Comparison of ENCODE assay signal across 15 mouse cellular contexts in the genomic region with DNA sequence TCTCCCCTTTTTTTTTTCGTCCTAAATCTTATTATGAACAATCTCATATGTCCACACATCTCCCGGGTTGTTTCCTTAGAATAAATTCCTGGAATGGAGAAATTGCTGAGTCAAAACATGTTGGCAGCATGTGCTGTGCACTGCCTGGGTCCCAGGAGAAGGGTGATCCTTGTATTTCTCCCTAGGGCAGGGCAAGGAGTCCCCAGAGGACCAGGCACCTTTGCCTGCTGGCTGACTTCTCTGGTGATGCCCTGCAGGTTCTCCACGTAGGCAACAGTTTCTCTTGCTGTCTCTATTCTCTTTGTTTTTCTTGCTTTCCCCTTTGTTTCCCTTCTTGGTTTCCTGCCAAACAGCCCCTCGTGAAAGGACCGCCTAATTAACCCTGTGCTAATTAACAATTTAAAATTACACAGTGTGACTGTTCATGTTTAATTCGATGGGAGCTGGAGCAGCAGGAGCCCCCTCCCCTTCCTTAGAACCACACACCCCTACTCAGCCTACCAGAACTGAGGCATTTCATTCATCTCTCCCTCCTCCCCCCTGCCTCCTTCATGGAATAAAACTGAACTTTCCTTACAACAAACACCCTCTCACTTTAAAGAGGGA.
DNase-seq lines count a peak whose midpoint lies in the region; ATAC-seq and TF ChIP-seq lines count a peak whose summit lies in the region.
"Had no signal": no experiment of that assay in that cellular context is flagged by ENCODE, and none has a peak within 500 bp of the region (broad histone marks: within the 10 kb centered on the region; RNA-seq: fewer than 3 reads in every experiment).

No protein-coding gene starts in this region.

- H3K4me2 ChIP-seq in embryonic facial prominence, embryonic 11.5 days (ENCODE audit: low read depth, low read length) = no peak overlapping the region
- H3K4me2 ChIP-seq in forebrain, embryonic 13.5 days = peak overlapping the region; percentile 50
- peak overlapping the region; percentile 21 for H3K4me2 ChIP-seq in hindbrain, embryonic 16.5 days (ENCODE audit: low read length)
- H3K4me2 ChIP-seq in neural tube, embryonic 13.5 days = peak overlapping the region; percentile 20; the same call in 1 of the 2 replicates
- H3K4me2 ChIP-seq: embryonic facial prominence, embryonic 15.5 days had no signal

- intact Hi-C loops in heart, adult 2 months (cut with DNase I) = loop anchor here (5.0 kb wide), 2 partner anchors 64 to 109 kb away; no protein-coding TSS in a partner anchor

- H3K9me3 ChIP-seq in embryonic facial prominence, embryonic 11.5 days (replicated peaks; ENCODE audit: control insufficient read depth, low read length) = peaks cover 4% of the 10 kb centered on the region; the same call in 1 of the 2 replicates
- peaks cover 15% of the 10 kb centered on the region for H3K9me3 ChIP-seq in embryonic facial prominence, embryonic 10.5 days
- peaks cover 14% of the 10 kb centered on the region for H3K9me3 ChIP-seq in forebrain, embryonic 13.5 days (replicated peaks)
- H3K9me3 ChIP-seq in hindbrain, embryonic 16.5 days (ENCODE audit: control insufficient read depth, low read length) = peaks cover 7% of the 10 kb centered on the region
- peaks cover 12% of the 10 kb centered on the region; the same call in 1 of the 2 replicates for H3K9me3 ChIP-seq in neural tube, embryonic 13.5 days

- no peak for TF ChIP-seq POLR2A in heart, adult 2 months (IDR thresholded peaks at IDR 0.05; ENCODE audit: insufficient read depth, low read depth, low read length)

- no peak for ATAC-seq in embryonic facial prominence, embryonic 11.5 days (replicated peaks; ENCODE audit: insufficient number of reproducible peaks, low FRiP score, low TSS enrichment, low read depth)
- ATAC-seq in forebrain, embryonic 13.5 days = peak; percentile 93
- ATAC-seq in hindbrain, embryonic 16.5 days = peak; percentile 70; the same call in 1 of the 2 replicates
- peak; percentile 68 for ATAC-seq in neural tube, embryonic 13.5 days (ENCODE audit: low read depth)
- ATAC-seq: liver, postnatal 0 days had no signal

- H3K27ac ChIP-seq in embryonic facial prominence, embryonic 11.5 days (replicated peaks; ENCODE audit: low read depth, low read length) = no peak overlapping the region
- H3K27ac ChIP-seq in embryonic facial prominence, embryonic 10.5 days (replicated peaks) = no peak overlapping the region
- H3K27ac ChIP-seq in forebrain, embryonic 13.5 days = peak overlapping the region; percentile 60
- H3K27ac ChIP-seq in hindbrain, embryonic 16.5 days (ENCODE audit: low read depth, low read length) = 0 out of 2 replicates have a peak overlapping the region, but pooled peaks have one; percentile 12
- H3K27ac ChIP-seq in neural tube, embryonic 13.5 days (replicated peaks) = peak overlapping the region; percentile 42; the same call in 1 of the 2 replicates
- H3K27ac ChIP-seq in heart, adult 2 months = no peak overlapping the region
- H3K27ac ChIP-seq: embryonic facial prominence, embryonic 15.5 days had no signal

- H3K4me1 ChIP-seq in embryonic facial prominence, embryonic 11.5 days (ENCODE audit: control insufficient read depth, insufficient read depth, low read length) = peaks cover 7% of the 10 kb centered on the region
- H3K4me1 ChIP-seq in embryonic facial prominence, embryonic 10.5 days = peaks cover 59% of the 10 kb centered on the region
- H3K4me1 ChIP-seq in forebrain, embryonic 13.5 days = peaks cover 39% of the 10 kb centered on the region
- peaks cover 22% of the 10 kb centered on the region for H3K4me1 ChIP-seq in hindbrain, embryonic 16.5 days (ENCODE audit: control insufficient read depth, insufficient read depth, low read depth, low read length)
- peaks cover 48% of the 10 kb centered on the region for H3K4me1 ChIP-seq in neural tube, embryonic 13.5 days (replicated peaks)
- peaks cover 2% of the 10 kb centered on the region; the same call in 1 of the 2 replicates for H3K4me1 ChIP-seq in heart, adult 2 months (ENCODE audit: control insufficient read depth, insufficient read depth, low read length)

- H3K27me3 ChIP-seq in embryonic facial prominence, embryonic 11.5 days (ENCODE audit: control insufficient read depth, insufficient read depth, low read length) = no peaks in the 10 kb centered on the region
- no peaks in the 10 kb centered on the region for H3K27me3 ChIP-seq in embryonic facial prominence, embryonic 10.5 days (replicated peaks; ENCODE audit: low read depth, poor library complexity, severe bottlenecking)
- peaks cover 69% of the 10 kb centered on the region for H3K27me3 ChIP-seq in forebrain, embryonic 13.5 days
- peaks cover 15% of the 10 kb centered on the region for H3K27me3 ChIP-seq in hindbrain, embryonic 16.5 days (replicated peaks; ENCODE audit: control insufficient read depth, insufficient read depth, low read length)
- peaks cover 39% of the 10 kb centered on the region for H3K27me3 ChIP-seq in neural tube, embryonic 13.5 days
- no peaks in the 10 kb centered on the region for H3K27me3 ChIP-seq in heart, adult 2 months (ENCODE audit: control insufficient read depth, insufficient read depth, low read length)
- H3K27me3 ChIP-seq: embryonic facial prominence, embryonic 15.5 days had no signal

- H3K9ac ChIP-seq in embryonic facial prominence, embryonic 11.5 days (replicated peaks; ENCODE audit: low read length) = no peak overlapping the region
- no peak overlapping the region for H3K9ac ChIP-seq in forebrain, embryonic 13.5 days
- 0 out of 2 replicates have a peak overlapping the region, but pooled peaks have one; percentile 23 for H3K9ac ChIP-seq in hindbrain, embryonic 16.5 days (ENCODE audit: low read depth, low read length)
- H3K9ac ChIP-seq in neural tube, embryonic 13.5 days = no peak overlapping the region
- no peak overlapping the region for H3K9ac ChIP-seq in heart, adult 2 months (ENCODE audit: low read depth, low read length)
- H3K9ac ChIP-seq: embryonic facial prominence, embryonic 15.5 days; liver, postnatal 0 days had no signal

- H3K79me2 ChIP-seq in heart, adult 2 months (replicated peaks; ENCODE audit: control insufficient read depth, insufficient read depth, low read length) = peaks cover 2% of the 10 kb centered on the region; the same call in 1 of the 2 replicates

- no peak overlapping the region for H3K4me3 ChIP-seq in embryonic facial prominence, embryonic 11.5 days (ENCODE audit: low read depth, low read length)
- H3K4me3 ChIP-seq in embryonic facial prominence, embryonic 10.5 days = no peak overlapping the region
- no peak overlapping the region for H3K4me3 ChIP-seq in forebrain, embryonic 13.5 days
- no peak overlapping the region for H3K4me3 ChIP-seq in hindbrain, embryonic 16.5 days (ENCODE audit: low read length)
- no peak overlapping the region for H3K4me3 ChIP-seq in neural tube, embryonic 13.5 days
- no peak overlapping the region for H3K4me3 ChIP-seq in heart, adult 2 months
- H3K4me3 ChIP-seq: embryonic facial prominence, embryonic 15.5 days had no signal

- no peak for TF ChIP-seq CTCF in heart, adult 2 months (IDR thresholded peaks at IDR 0.05)

- 25% methylated on average over 6 of the region's 6 CpGs for WGBS in embryonic facial prominence, embryonic 11.5 days
- 23% methylated on average over 6 of the region's 6 CpGs for WGBS in embryonic facial prominence, embryonic 10.5 days
- 12% methylated on average over 6 of the region's 6 CpGs for WGBS in forebrain, embryonic 13.5 days
- 17% methylated on average over 6 of the region's 6 CpGs for WGBS in hindbrain, embryonic 16.5 days
- WGBS in neural tube, embryonic 13.5 days = 19% methylated on average over 6 of the region's 6 CpGs
- WGBS in heart, adult 2 months = 48% methylated on average over 6 of the region's 6 CpGs

- peak; percentile 21 for DNase-seq in embryonic facial prominence, embryonic 11.5 days (ENCODE audit: low spot score)
- no peak for DNase-seq in embryonic facial prominence, embryonic 10.5 days (ENCODE audit: low spot score)
- no peak for DNase-seq in left cerebral cortex, adult 11 months (ENCODE audit: low spot score)
- DNase-seq in urinary bladder, postnatal 36 days (ENCODE audit: low spot score in 2 of 2) = no peak
- DNase-seq in heart, adult 2 months = no peak
- DNase-seq: adrenal gland, postnatal 36 days; cerebellum, postnatal 10 days; heart, postnatal 10 days; kidney, adult 8-10 months; liver, postnatal 0 days; thymus, adult 2 months had no signal

- TF ChIP-seq EP300 in heart, adult 2 months (IDR thresholded peaks at IDR 0.05; ENCODE audit: insufficient read depth, low read depth, low read length) = no peak

- H3K36me3 ChIP-seq in embryonic facial prominence, embryonic 11.5 days (replicated peaks; ENCODE audit: control insufficient read depth, insufficient read depth, low read depth, low read length) = peaks cover 11% of the 10 kb centered on the region
- peaks cover 18% of the 10 kb centered on the region for H3K36me3 ChIP-seq in embryonic facial prominence, embryonic 10.5 days (replicated peaks)
- peaks cover 16% of the 10 kb centered on the region for H3K36me3 ChIP-seq in forebrain, embryonic 13.5 days (ENCODE audit: poor library complexity, severe bottlenecking)
- H3K36me3 ChIP-seq in hindbrain, embryonic 16.5 days (ENCODE audit: control insufficient read depth, insufficient read depth, low read length) = peaks cover 9% of the 10 kb centered on the region
- peaks cover 13% of the 10 kb centered on the region for H3K36me3 ChIP-seq in neural tube, embryonic 13.5 days
- no peaks in the 10 kb centered on the region for H3K36me3 ChIP-seq in heart, adult 2 months (ENCODE audit: control insufficient read depth, insufficient read depth, low read length)

Comparison
In these comparisons a context has a peak if more than half of its experiments do, and no peak if none do; other contexts are left out.
1. H3K27ac ChIP-seq: peak in forebrain, embryonic 13.5 days (single experiment), hindbrain, embryonic 16.5 days (single experiment) and neural tube, embryonic 13.5 days (single experiment); none in embryonic facial prominence, embryonic 11.5 days (single experiment), embryonic facial prominence, embryonic 10.5 days (single experiment) and heart, adult 2 months (single experiment).